Mouse (Mus musculus) thymus, adult 2 months (tissue): ENCODE measurements at regions not wholly inside any gene's neighbourhood (a gene's known extent, or its start where the extent isn't known, plus 50 kb on each side); places are given as distances from the start of the nearest gene placed in this dataset.

Experiments used
- DNase-seq: peaks from one replicate; pipeline ENCODE4 v3.0.0; 2021
- H3K27ac ChIP-seq: fragments of 200-500 bp; 2 replicates; pipeline ENCODE4 v1.5.1; 2012; ENCODE audit warnings: low read length, control low read depth; ENCODE audit not compliant: control insufficient read depth, insufficient read depth
- H3K27me3 ChIP-seq: fragments of 200-500 bp; 2 replicates; pipeline ENCODE4 v1.6.1; 2012; ENCODE audit warnings: mild to moderate bottlenecking, low read length, moderate library complexity, mixed read lengths; ENCODE audit not compliant: control insufficient read depth, insufficient read depth
- H3K36me3 ChIP-seq: fragments of 200-500 bp; 2 replicates; pipeline ENCODE4 v1.6.1; 2012; ENCODE audit warnings: mild to moderate bottlenecking, low read length, moderate library complexity; ENCODE audit not compliant: control insufficient read depth, insufficient read depth
- H3K4me1 ChIP-seq: fragments of 200-500 bp; replicated peaks from 2 replicates; pipeline ENCODE4 v1.6.1; 2012; ENCODE audit warnings: low read length; ENCODE audit not compliant: control insufficient read depth, insufficient read depth
- H3K4me3 ChIP-seq: fragments of 200-500 bp; 2 replicates; pipeline ENCODE4 v1.5.1; 2012; ENCODE audit warnings: mild to moderate bottlenecking, low read length, control low read depth, moderate library complexity; ENCODE audit not compliant: control insufficient read depth, insufficient read depth
- CTCF ChIP-seq: fragments of 200-500 bp; IDR thresholded peaks from 2 replicates; pipeline ENCODE4 v1.5.1; 2012; ENCODE audit warnings: mild to moderate bottlenecking, control low read depth, low read length, moderate library complexity, borderline replicate concordance; ENCODE audit not compliant: control insufficient read depth, poor library complexity, insufficient read depth; ENCODE audit errors: extremely low read depth
- POLR2A ChIP-seq: fragments of 200-500 bp; IDR thresholded peaks from 2 replicates; pipeline ENCODE4 v1.6.1; 2012; ENCODE audit warnings: mild to moderate bottlenecking, low read length, control low read depth, moderate library complexity; ENCODE audit not compliant: control insufficient read depth, poor library complexity, insufficient read depth; ENCODE audit errors: extremely low read depth
- WGBS: fragments of 180-500 bp; shearing (Covaris S2); methylation state at CpG from one replicate; pipeline ENCODE4 v1.1.7; 2018; 5-methylcytosine and 5-hydroxymethylcytosine counted together

GRCm38 (mm10) chr6:111781710-111782481 lies 491.7 kb upstream of the Lmcd1 start:
- TF ChIP-seq POLR2A (no peak), CTCF (no peak)
- H3K36me3 ChIP-seq = no peaks in the 10 kb centered on the region
- H3K4me3 ChIP-seq = no peak overlapping the region
- 78% methylated on average over 5 of the region's 5 CpGs for WGBS
- no peak for DNase-seq
- no peaks in the 10 kb centered on the region for H3K27me3 ChIP-seq
- no peaks in the 10 kb centered on the region for H3K4me1 ChIP-seq
- H3K27ac ChIP-seq = no peak overlapping the region

GRCm38 (mm10) chr6:111808611-111809010 lies 464.9 kb upstream of the Lmcd1 start:
- H3K36me3 ChIP-seq = no peaks in the 10 kb centered on the region
- TF ChIP-seq POLR2A (no peak), CTCF (no peak)

GRCm38 (mm10) chr6:111813982-111814603 lies 459.5 kb upstream of the Lmcd1 start:
- H3K27me3 ChIP-seq = no peaks in the 10 kb centered on the region
- H3K4me1 ChIP-seq = no peaks in the 10 kb centered on the region
- WGBS = 94% methylated on average over 7 of the region's 7 CpGs
- H3K4me3 ChIP-seq = no peak overlapping the region
- H3K36me3 ChIP-seq = no peaks in the 10 kb centered on the region
- DNase-seq = no peak
- no peak overlapping the region for H3K27ac ChIP-seq
- no peak for TF ChIP-seq POLR2A
- TF ChIP-seq CTCF = no peak

More at GRCm38 (mm10) chr6:111808611-111809010, 464.9 kb upstream of the Lmcd1 start:
- H3K4me3 ChIP-seq = no peak overlapping the region
- no peaks in the 10 kb centered on the region for H3K4me1 ChIP-seq
- no peak overlapping the region for H3K27ac ChIP-seq
- H3K27me3 ChIP-seq = no peaks in the 10 kb centered on the region
- DNase-seq = no peak

- Histone ChIP-seq H3K27me3 (no peaks in the 10 kb centered on the region), H3K36me3 (no peaks in the 10 kb centered on the region), H3K4me1 (no peaks in the 10 kb centered on the region), H3K4me3 (no peak overlapping the region), H3K27ac (no peak overlapping the region)
- no peak for TF ChIP-seq POLR2A
- no peak for TF ChIP-seq CTCF
- no peak for DNase-seq
Measured at GRCm38 (mm10) chr6:111815150-111815549, 458.4 kb upstream of the Lmcd1 start.

- no peak overlapping the region for H3K27ac ChIP-seq
- H3K27me3 ChIP-seq = no peaks in the 10 kb centered on the region
- no peak for DNase-seq
- no peaks in the 10 kb centered on the region for H3K36me3 ChIP-seq
- TF ChIP-seq CTCF (no peak), POLR2A (no peak)
- no peak overlapping the region for H3K4me3 ChIP-seq
- H3K4me1 ChIP-seq = no peaks in the 10 kb centered on the region
- WGBS = 86% methylated on average over 3 of the region's 3 CpGs
Measured at GRCm38 (mm10) chr6:111820265-111820664, 453.3 kb upstream of the Lmcd1 start.

- Histone ChIP-seq H3K27ac (no peak overlapping the region), H3K27me3 (no peaks in the 10 kb centered on the region), H3K36me3 (no peaks in the 10 kb centered on the region), H3K4me3 (no peak overlapping the region), H3K4me1 (no peaks in the 10 kb centered on the region)
- no peak for TF ChIP-seq POLR2A
- no peak for TF ChIP-seq CTCF
- no peak for DNase-seq
- WGBS = 79% methylated on average over 6 of the region's 6 CpGs
Measured at GRCm38 (mm10) chr6:111844321-111844835, 429.2 kb upstream of the Lmcd1 start.
